Mouse (Mus musculus) thymus, postnatal 14 days (tissue): Measurements from ENCODE around the gene Sun1.

Experiments
- DNase-seq: peaks from one replicate; pipeline ENCODE4 v3.0.0; 2021

Gene Sun1

GRCm38 (mm10) chr5:139287099-139287498, 86.7 kb downstream of the Sun1 start:
- DNase-seq, result no peak

GRCm38 (mm10) chr5:139287787-139288186, 87.3 kb downstream of the Sun1 start:
- no peak for DNase-seq

- DNase-seq, result no peak
These were observed 88.2 kb downstream of the Sun1 start for GRCm38 (mm10) chr5:139288591-139288990.

GRCm38 (mm10) chr5:139290467-139291259, 90.2 kb downstream of the Sun1 start:
- no peak for DNase-seq

GRCm38 (mm10) chr5:139291811-139292560, 91.5 kb downstream of the Sun1 start:
- no peak for DNase-seq

GRCm38 (mm10) chr5:139294089-139294488, 93.7 kb downstream of the Sun1 start:
- DNase-seq, result no peak

- no peak for DNase-seq
These were observed 96.7 kb downstream of the Sun1 start for GRCm38 (mm10) chr5:139297092-139297491.

GRCm38 (mm10) chr5:139297745-139298144, 97.3 kb downstream of the Sun1 start:
- no peak for DNase-seq
